Mouse (Mus musculus) left cerebral cortex, adult 9 months (tissue): ENCODE measurements around the gene Srm.

Experiments used
- DNase-seq, 2 experiments: peaks; one replicate each; pipeline ENCODE4 v3.0.0; 2022; ENCODE audit warnings: low spot score in 2 of 2

Gene Srm

DNA sequence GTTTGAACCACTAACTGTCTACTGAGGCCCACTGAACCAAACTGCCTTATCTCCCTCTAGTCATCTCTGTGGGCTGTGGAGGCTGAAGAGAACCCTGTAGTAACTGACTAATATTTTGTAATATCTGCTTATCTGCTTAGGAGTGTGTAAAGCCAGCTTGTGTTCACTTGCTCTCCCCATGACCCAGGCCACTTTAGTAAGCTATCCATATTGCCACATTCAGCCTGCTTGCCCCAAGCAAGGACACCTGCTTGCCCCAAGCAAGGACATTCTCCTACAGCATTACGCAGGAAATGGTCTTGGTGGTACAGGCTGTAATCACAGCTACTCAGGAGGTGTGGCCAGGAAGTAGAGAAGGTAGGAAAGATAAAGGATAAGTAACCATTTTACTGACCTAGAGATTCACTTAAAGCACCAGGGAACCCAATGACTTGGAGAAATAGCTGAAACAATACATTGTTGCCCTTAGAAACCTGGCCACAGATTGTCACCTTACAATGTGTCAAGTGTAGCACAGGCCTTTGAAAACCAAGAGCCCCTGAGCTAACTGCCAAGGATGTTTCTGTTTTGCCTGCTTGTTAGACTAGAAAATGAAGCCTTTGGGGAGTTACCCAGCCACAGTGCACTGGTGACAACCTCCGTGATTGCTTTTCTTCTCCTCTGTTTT is 42.2 kb downstream of the Srm start:
- no peak for DNase-seq

DNA sequence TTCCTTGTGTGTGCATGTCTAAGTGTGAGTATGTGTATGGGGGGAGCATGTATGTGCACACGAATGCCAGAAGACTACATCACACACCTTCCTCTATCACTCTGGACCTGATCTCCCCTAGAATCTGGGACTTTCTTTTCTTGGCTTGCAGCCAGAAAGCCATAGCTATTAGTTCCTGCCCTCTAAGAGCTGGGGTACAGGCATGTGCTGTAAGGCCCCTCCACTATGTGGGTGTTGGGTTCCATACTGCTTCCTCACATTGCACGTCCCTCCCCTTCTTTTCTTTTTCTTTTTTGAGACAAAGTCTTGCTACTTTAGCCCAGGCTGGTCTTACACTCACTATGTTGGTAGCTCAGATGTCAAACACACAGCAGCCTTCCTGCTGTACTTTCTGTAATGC is 44.0 kb downstream of the Srm start:
- DNase-seq: no peak

DNA sequence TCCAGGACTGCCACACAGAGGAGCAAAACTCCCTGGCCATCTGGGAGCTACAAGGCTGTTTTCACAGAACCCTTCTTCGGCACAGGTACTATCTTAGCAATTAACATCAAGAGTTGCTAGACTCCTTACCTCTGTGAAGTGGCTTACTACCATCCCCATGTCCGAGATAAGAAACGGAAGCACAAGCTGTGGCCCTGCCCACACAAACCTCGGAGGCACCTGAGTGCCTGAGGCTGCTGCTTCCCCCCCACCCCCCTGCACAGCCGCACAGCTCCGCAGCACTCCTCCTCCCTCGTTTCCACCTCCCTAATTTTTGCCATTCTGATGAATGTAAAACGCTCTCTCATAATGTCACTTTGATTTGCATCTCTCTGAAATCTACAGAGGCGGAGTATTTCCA is 47.0 kb downstream of the Srm start:
- DNase-seq: no peak

DNA sequence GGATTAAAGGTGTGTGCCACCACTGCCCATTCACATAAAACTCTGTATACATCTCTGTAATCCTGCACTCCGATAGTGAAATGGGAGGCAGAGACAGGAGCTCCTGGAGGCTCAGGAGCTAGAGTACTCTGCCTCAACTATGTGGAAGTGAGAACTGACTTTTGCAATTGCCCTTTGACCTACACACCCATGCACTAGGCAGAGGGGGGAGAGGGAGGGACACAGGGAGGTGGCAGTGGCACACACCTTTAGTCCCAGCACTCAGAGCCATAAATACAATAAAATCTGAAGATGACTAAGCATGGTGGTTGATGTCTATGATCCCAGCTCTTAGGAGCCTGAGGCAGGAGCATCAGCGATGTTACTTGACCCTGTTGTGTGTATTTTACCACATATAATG is 48.2 kb downstream of the Srm start:
- DNase-seq: no peak

DNA sequence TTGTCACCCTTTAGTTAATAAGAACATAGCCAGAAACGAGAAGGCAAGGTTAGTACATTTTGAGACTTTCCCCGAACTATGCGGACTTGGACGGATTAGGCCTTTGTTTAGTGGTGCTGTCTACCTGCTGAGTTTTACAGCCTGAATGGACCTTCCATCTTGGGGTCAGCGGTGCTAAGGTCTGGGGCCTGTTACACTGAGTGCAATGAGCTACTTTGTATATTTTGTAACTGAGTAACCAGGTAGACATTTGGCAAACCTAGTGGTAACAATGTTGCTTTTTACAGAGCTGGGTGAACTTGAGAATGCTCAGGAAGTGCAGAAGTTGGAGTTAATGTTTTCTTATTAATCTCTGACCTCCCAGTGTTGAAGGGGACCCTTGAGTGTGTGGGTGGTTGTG is 49.8 kb downstream of the Srm start:
- DNase-seq: no peak

DNA sequence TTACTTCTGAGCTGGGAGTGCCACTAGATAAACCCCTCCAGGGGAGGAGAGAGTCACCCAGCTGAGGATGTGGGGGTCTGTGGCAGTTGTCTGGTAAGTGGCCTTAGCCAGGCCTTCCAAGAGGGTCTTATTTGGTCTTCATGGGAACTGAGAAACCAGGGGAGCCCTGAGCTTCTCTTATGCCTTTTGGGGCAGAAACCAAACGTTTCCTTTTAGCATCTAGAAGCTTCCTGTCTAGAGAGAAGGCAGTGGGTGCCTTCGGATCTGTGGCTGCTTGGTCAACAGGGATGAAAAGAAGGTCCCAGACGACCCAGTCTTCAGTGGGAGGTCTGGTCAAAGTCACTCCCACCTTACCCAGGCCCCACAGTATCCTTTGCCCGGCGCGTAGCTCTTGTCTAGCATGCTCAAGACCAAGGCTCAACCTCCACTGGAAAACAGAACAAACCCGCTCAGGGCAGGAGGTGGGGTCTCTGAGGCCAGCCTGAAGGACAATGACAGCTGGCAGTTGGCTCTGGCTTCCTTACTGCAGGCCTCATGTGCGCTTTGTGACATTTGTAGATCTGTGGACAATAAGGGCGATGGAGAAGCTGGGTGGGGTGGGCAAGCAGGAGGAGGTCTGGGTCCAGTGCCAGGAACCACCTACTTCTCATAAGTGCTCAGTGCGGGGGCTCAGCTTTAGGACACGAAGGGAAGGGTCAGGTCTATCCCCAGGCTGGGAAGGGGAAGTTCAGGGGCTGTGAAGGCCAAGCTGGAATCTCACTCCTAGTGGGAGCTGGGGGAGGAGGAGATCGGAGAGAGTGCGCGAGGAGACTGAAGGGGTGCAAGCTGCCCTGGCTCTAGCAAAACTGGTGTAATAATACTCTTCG is 52.2 kb downstream of the Srm start, which contains the start of gene Gm572:
TSS of gene Gm572 (plus strand) at position 27 of the 866 bp plus-strand sequence.
- DNase-seq: no peak

DNA sequence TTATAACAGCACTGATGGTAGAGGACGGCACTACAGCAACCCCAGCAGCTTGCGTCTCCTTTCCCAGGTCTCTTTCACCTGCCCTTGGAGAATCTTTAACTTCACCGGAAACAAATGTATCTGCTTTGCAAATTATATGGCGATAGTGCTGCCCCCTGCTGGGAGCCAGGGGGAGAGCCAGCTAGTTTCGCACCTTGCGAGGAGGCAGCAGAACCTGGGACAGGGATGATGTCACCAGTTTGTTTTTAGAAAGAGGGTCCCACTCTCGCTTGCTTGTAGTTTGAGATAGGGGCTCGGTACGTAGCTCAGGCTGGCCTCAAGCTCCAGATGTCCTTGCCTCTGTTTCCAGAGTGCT is 52.8 kb downstream of the Srm start:
- peak in 1 of 2 experiments; percentile 60 for DNase-seq
